In genomic region chr7:68098098-68098497, GRCm38 (mm10) we compare ENCODE assay signal across 22 mouse cellular contexts.
DNase-seq lines count a peak whose midpoint lies in the region; ATAC-seq and TF ChIP-seq lines count a peak whose summit lies in the region.
"Had no signal": no experiment of that assay in that cellular context is flagged by ENCODE, and none has a peak within 500 bp of the region (broad histone marks: within the 10 kb centered on the region; RNA-seq: fewer than 3 reads in every experiment).

No protein-coding gene starts in this region.

- no peak overlapping the region for H3K9ac ChIP-seq in forebrain, embryonic 13.5 days
- H3K9ac ChIP-seq: embryonic facial prominence, embryonic 13.5 days; liver, embryonic 13.5 days had no signal

- no peaks in the 10 kb centered on the region for H3K27me3 ChIP-seq in kidney, adult 2 months (replicated peaks; ENCODE audit: control insufficient read depth, insufficient read depth, low read length)
- no peaks in the 10 kb centered on the region for H3K27me3 ChIP-seq in hindbrain, embryonic 10.5 days (ENCODE audit: insufficient read depth, poor library complexity, severe bottlenecking)
- H3K27me3 ChIP-seq in forebrain, embryonic 13.5 days: no peaks in the 10 kb centered on the region
- H3K27me3 ChIP-seq: embryonic facial prominence, embryonic 13.5 days had no signal

- no peak overlapping the region for H3K4me3 ChIP-seq in kidney, adult 2 months (ENCODE audit: insufficient read depth, low read depth, low read length)
- H3K4me3 ChIP-seq in hindbrain, embryonic 10.5 days: no peak overlapping the region
- no peak overlapping the region for H3K4me3 ChIP-seq in forebrain, embryonic 13.5 days
- H3K4me3 ChIP-seq: embryonic facial prominence, embryonic 13.5 days; erythroblast, embryonic 14.5 days; liver, embryonic 13.5 days had no signal

- intact Hi-C loops in left cerebral cortex, postnatal 36 days (cut with DNase I): loop anchor here (5.0 kb wide), 1 partner anchor 46 kb away; no protein-coding TSS in a partner anchor

- 93% methylated on average over 6 of the region's 6 CpGs for WGBS in kidney, adult 2 months
- WGBS in hindbrain, embryonic 10.5 days: 94% methylated on average over 6 of the region's 6 CpGs
- 90% methylated on average over 6 of the region's 6 CpGs for WGBS in forebrain, embryonic 13.5 days

- TF ChIP-seq POLR2A in kidney, adult 2 months (IDR thresholded peaks at IDR 0.05; ENCODE audit: low read depth, low read length): no peak

- H3K4me2 ChIP-seq in forebrain, embryonic 13.5 days: no peak overlapping the region
- H3K4me2 ChIP-seq: embryonic facial prominence, embryonic 13.5 days; heart, embryonic 11.5 days; liver, embryonic 13.5 days; midbrain, embryonic 11.5 days had no signal

- no peaks in the 10 kb centered on the region for H3K36me3 ChIP-seq in kidney, adult 2 months (ENCODE audit: control insufficient read depth, insufficient read depth, low read length)
- H3K36me3 ChIP-seq in hindbrain, embryonic 10.5 days: peaks cover 14% of the 10 kb centered on the region
- no peaks in the 10 kb centered on the region for H3K36me3 ChIP-seq in forebrain, embryonic 13.5 days (ENCODE audit: poor library complexity, severe bottlenecking)
- H3K36me3 ChIP-seq: liver, embryonic 13.5 days had no signal

- H3K27ac ChIP-seq in kidney, adult 2 months (ENCODE audit: insufficient read depth, low read depth, low read length): peak overlapping the region; percentile 85
- no peak overlapping the region for H3K27ac ChIP-seq in hindbrain, embryonic 10.5 days
- H3K27ac ChIP-seq in forebrain, embryonic 13.5 days: no peak overlapping the region
- H3K27ac ChIP-seq: embryonic facial prominence, embryonic 13.5 days; hindbrain, postnatal 0 days; liver, embryonic 13.5 days had no signal

- TF ChIP-seq CTCF in kidney, adult 2 months (conservative IDR thresholded peaks at IDR 0.05; ENCODE audit: insufficient read depth, insufficient read length, low read depth, low read length): no peak

- ATAC-seq in forebrain, embryonic 13.5 days: no peak
- ATAC-seq: CD4-positive, CD25-positive, alpha-beta regulatory T cell, adult 4 months; forebrain, embryonic 14.5 days; hindbrain, postnatal 0 days; intestine, embryonic 16.5 days had no signal

- DNase-seq in kidney, adult 2 months: no peak
- no peak for DNase-seq in kidney, postnatal 25 days
- peak; percentile 83 for DNase-seq in right cerebral cortex, adult 18-20 months
- no peak for DNase-seq in right cerebral cortex, postnatal 4 days
- DNase-seq in left cerebral cortex, postnatal 36 days (ENCODE audit: low spot score in 2 of 2): peak; percentile 57 to 76
- peak; percentile 88 for DNase-seq in telencephalon, adult 2 months (ENCODE audit: low read depth, low spot score)
- no peak for DNase-seq in hindbrain, embryonic 10.5 days (ENCODE audit: low spot score)
- DNase-seq: cerebellum, adult 18-20 months; cerebellum, postnatal 36 days; embryo, embryonic 11 days; liver, embryonic 13.5 days; lung, adult 2 months; lung, postnatal 14 days had no signal

- peaks cover 41% of the 10 kb centered on the region for H3K4me1 ChIP-seq in kidney, adult 2 months (ENCODE audit: control insufficient read depth, insufficient read depth, low read length)
- H3K4me1 ChIP-seq in hindbrain, embryonic 10.5 days (replicated peaks): peaks cover 27% of the 10 kb centered on the region
- peaks cover 34% of the 10 kb centered on the region for H3K4me1 ChIP-seq in forebrain, embryonic 13.5 days

- no peaks in the 10 kb centered on the region for H3K9me3 ChIP-seq in hindbrain, embryonic 10.5 days
- no peaks in the 10 kb centered on the region for H3K9me3 ChIP-seq in forebrain, embryonic 13.5 days (replicated peaks)
- H3K9me3 ChIP-seq: embryonic facial prominence, embryonic 13.5 days; liver, embryonic 13.5 days had no signal

Comparison
In these comparisons a context has a peak if more than half of its experiments do, and no peak if none do; other contexts are left out.
1. DNase-seq: peak in right cerebral cortex, adult 18-20 months (single experiment), left cerebral cortex, postnatal 36 days (2 of 2) and telencephalon, adult 2 months (single experiment); none in kidney, adult 2 months (single experiment), kidney, postnatal 25 days (0 of 2), right cerebral cortex, postnatal 4 days (single experiment) and hindbrain, embryonic 10.5 days (single experiment).